Mouse (Mus musculus): ENCODE data around the gene Pacs1. TPM values are rescaled to one million over a fixed set of nuclear protein-coding genes. Genes with fewer than 3 reads are reported as not detected.

The Pacs1 gene
- total RNA-seq (2022): 10 to 100 TPM; 63.3 to 64.7 (median 64.5) TPM

GRCm38 (mm10) chr19:5272801-5273733 is at the start of gene Pacs1:
TSS of gene Pacs1 (minus strand) at chr19:5273119.
- DNase-seq (ENCODE audit: low spot score in 2 of 2): peak; percentile 72 to 81

- DNase-seq (ENCODE audit: low spot score in 2 of 2): no peak
Measured at GRCm38 (mm10) chr19:5313189-5313588, 40.3 kb upstream of the Pacs1 start.

GRCm38 (mm10) chr19:5309025-5309424 is 36.1 kb upstream of the Pacs1 start:
- no peak for DNase-seq (ENCODE audit: low spot score in 2 of 2)

DNA sequence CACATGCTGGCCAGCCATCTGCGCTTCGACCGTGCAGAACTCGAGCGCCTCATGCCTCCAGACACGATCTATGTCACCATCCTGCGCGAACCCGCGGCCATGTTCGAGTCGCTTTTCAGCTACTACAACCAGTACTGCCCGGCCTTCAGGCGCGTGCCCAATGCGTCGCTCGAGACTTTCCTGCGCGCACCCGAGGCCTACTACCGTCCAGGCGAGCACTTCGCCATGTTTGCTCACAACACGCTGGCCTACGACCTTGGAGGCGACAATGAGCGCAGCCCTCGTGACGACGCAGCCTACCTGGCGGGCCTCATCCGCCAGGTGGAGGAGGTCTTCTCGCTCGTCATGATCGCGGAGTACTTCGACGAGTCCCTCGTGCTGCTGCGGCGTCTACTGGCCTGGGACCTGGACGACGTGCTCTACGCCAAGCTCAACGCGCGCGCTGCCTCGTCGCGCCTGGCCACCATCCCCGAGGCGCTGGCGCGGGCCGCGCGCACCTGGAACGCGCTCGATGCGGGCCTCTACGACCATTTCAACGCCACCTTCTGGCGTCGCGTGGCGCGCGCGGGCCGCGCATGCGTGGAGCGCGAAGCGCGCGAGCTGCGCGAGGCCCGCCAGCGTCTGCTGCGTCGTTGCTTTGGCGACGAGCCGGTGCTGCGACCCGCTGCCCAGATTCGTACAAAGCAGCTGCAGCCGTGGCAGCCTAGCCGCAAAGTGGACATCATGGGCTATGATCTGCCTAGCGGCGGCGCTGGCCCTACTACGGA is 34.2 kb upstream of the Pacs1 start:
- DNase-seq (ENCODE audit: low spot score in 2 of 2): no peak

- DNase-seq (ENCODE audit: low spot score in 2 of 2): no peak
Measured at GRCm38 (mm10) chr19:5306279-5306678, 33.4 kb upstream of the Pacs1 start.

- no peak for DNase-seq (ENCODE audit: low spot score in 2 of 2)
Measured at GRCm38 (mm10) chr19:5302455-5302854, 29.5 kb upstream of the Pacs1 start.

GRCm38 (mm10) chr19:5300588-5300987 is 27.7 kb upstream of the Pacs1 start:
- no peak for DNase-seq (ENCODE audit: low spot score in 2 of 2)

DNA sequence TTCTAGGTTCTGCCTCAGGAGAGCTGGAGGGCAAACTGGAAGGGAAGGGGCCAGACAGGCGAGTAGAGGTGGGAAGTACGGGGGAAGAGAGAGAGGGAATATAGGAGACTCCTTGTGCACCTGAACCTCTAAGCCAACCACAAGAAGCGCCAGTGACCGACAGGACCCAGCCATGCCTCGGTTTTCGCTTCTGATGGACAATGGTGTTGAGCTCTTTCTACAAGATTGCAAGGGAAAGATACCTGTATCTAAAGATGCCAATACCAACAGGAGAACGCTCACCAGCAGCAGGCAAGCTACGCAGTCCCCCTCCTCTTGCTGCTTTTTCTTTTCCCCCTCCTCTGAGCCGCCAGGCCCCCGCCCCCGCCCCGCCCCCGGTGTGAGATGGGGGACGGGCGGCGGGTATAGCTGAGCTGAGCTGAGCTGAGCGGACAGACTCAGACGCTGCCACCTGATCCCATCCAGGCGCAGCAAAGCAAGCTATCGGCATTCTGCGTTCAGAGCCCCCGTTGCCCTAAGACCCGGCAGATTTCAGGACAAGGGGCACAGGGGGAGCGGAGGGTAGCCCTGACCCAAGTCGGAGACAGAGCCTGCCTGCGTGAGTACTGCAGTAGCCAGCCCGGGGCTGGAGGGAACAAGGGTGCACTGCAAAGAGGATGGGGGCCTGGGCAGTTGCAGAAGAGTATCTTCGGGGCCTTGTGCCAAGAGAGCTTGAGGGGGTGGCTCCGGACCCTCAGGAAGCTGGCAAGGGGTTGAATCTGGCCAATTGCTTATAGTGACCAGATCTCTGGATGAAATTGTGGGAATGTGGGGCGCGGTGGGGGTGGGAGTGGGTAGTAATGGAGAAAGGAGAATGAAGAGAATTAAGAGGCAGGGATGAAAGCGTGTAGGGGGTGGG is 25.2 kb upstream of the Pacs1 start, which contains the start of gene Gal3st3:
TSS of gene Gal3st3 (plus strand) at position 429 of the 898 bp plus-strand sequence.
- peak in 1 of 2 experiments; percentile 51 for DNase-seq (ENCODE audit: low spot score in 2 of 2)

- DNase-seq (ENCODE audit: low spot score in 2 of 2): peak in 1 of 2 experiments; percentile 78
Measured at GRCm38 (mm10) chr19:5296630-5297029, 23.7 kb upstream of the Pacs1 start.

DNA sequence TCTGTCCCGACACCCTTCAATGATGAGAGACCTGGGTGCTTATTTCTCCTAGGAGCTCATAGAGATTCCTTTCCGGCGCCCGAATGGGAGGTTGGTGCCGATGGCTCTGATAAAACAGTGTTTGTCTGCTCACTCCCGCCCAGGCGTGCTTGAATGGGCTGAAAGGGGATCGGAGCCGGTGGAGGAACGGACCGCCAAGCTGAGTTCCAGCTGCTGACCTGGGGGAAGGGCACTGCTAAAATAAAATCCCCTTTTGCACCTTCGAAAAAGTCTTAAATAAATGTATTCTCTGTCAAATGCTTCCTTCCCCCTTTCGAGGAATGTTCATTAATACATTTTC is 22.8 kb upstream of the Pacs1 start:
- DNase-seq (ENCODE audit: low spot score in 2 of 2): no peak

DNA sequence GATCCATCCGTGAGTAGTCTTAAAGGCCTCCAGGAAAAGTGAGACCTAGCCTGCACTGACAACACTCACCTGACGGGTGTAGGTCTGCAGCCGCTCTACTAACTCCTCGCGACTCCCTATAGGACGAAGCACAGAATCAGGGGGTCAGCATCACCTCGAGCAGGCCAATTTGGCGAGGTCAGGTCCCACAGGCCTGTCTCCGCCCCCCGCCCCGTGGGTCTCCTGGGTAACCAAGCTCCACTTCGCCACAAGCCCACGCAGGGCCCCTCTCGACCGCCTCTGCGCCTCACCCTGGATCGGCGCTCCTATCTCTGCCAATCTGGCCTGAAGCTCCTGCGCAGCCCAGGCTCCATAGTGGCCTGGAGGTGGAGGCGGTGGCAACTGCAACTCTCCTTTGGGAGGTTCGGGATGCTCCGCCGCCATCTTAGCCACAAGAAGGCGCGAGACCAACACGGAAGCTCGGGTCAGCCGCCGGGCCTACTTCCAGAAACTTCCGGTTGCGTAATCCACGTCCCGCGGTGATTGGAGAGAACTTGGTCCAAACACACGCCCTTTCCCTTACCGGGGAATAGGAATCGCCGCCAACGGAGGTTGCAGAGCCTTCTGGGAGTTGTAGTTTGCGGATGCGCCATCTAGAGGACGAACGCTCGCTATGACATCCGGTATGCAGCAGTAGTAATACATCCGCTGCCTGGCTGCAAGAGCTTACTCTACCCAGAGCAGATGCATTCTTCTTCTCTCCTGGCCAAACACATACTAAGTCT is 22.2 kb upstream of the Pacs1 start, which contains the start of gene Sf3b2:
TSS of gene Sf3b2 (minus strand) at position 484 of the 764 bp plus-strand sequence.
- peak; percentile 95 to 98 for DNase-seq (ENCODE audit: low spot score in 2 of 2)

- no peak for DNase-seq (ENCODE audit: low spot score in 2 of 2)
Measured at GRCm38 (mm10) chr19:5278381-5278780, 5.5 kb upstream of the Pacs1 start.

GRCm38 (mm10) chr19:5277140-5277539 is 4.2 kb upstream of the Pacs1 start:
- no peak for DNase-seq (ENCODE audit: low spot score in 2 of 2)

- DNase-seq (ENCODE audit: low spot score in 2 of 2): no peak
Measured at GRCm38 (mm10) chr19:5276531-5276930, 3.6 kb upstream of the Pacs1 start.

DNA sequence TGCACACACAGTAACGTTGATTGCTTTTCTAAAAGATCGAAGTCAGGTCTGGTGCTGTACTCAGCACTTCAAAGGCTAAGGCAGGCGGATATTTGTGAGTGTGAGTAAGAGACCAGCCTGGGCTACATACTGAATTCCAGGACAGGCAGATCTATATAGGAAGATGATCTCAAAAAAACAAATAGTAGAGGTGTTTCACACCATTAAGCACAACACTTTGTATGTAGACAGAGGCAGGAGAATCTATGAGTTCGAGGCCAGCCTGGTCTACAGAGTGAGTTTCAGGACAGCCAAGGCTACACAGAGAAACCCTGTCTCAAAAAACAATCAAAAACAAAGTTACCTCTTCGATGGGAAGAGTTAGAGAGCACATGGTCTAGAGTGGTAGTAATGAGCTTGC is 2.8 kb upstream of the Pacs1 start:
- DNase-seq (ENCODE audit: low spot score in 2 of 2): no peak

DNA sequence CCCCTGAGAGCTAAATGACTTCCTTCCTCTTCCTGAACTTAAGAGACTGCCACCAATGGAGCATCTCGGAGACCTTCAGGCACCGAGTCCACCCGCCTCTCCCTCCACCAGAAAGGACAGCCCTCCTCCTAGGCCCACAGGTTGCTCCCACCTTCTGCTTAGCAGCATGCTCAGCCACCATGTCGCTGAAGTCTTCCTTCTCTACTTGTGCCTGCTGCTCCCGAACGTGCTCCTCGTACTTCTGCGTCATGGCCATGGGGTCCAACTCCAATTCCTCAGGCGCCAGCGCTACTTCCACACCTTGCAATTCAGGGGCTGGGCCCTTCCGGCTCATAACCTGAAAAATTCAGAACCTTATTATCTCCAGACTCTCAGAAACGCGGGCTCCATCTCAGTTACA is 1.7 kb upstream of the Pacs1 start:
- DNase-seq (ENCODE audit: low spot score in 2 of 2): no peak

DNA sequence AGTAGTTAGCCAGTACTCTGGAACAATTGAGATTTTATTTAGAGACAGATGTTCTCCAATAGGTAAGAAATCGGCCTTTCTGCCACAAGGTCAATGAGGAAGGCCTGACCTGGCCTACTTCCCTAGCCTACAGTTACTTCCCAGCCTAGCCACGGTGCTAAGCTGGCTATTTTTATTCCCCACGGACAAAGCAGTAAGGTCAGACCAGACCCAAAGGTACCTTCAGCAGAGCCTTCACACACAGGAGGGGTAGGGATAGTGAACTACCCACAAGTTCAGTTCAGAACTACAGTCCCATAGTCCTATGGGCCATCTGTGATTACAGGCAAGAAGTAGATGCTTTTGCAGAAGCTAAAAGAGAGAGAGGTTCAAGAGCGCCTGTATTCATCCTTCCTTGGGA is 997 bp upstream of the Pacs1 start:
- no peak for DNase-seq (ENCODE audit: low spot score in 2 of 2)

GRCm38 (mm10) chr19:5272326-5272795 is 558 bp downstream of the Pacs1 start:
- DNase-seq (ENCODE audit: low spot score in 2 of 2): peak in 1 of 2 experiments; percentile 45

GRCm38 (mm10) chr19:5271430-5271829 is 1.5 kb downstream of the Pacs1 start:
- DNase-seq (ENCODE audit: low spot score in 2 of 2): no peak

GRCm38 (mm10) chr19:5269392-5269791 is 3.5 kb downstream of the Pacs1 start:
- no peak for DNase-seq (ENCODE audit: low spot score in 2 of 2)
